Mouse (Mus musculus) neutrophil, adult 83 days (primary cell): ENCODE data around the gene Hsd17b10. TPM values are rescaled to one million over a fixed set of nuclear protein-coding genes. Genes with fewer than 3 reads are reported as not detected.

Source experiments
- total RNA-seq, 2 experiments: library from RNA; stranded (reverse); gene quantifications; one replicate each; pipeline ENCODE4 v1.2.4; 2023

Hsd17b10 gene
- 10 to 100 TPM; 36.3 to 51.5 TPM for total RNA-seq

GRCm38 (mm10) chrX:152001737-152002710 lies at the start of gene Hsd17b10:
Hsd17b10 (plus strand) TSS chrX:152001845.

DNA sequence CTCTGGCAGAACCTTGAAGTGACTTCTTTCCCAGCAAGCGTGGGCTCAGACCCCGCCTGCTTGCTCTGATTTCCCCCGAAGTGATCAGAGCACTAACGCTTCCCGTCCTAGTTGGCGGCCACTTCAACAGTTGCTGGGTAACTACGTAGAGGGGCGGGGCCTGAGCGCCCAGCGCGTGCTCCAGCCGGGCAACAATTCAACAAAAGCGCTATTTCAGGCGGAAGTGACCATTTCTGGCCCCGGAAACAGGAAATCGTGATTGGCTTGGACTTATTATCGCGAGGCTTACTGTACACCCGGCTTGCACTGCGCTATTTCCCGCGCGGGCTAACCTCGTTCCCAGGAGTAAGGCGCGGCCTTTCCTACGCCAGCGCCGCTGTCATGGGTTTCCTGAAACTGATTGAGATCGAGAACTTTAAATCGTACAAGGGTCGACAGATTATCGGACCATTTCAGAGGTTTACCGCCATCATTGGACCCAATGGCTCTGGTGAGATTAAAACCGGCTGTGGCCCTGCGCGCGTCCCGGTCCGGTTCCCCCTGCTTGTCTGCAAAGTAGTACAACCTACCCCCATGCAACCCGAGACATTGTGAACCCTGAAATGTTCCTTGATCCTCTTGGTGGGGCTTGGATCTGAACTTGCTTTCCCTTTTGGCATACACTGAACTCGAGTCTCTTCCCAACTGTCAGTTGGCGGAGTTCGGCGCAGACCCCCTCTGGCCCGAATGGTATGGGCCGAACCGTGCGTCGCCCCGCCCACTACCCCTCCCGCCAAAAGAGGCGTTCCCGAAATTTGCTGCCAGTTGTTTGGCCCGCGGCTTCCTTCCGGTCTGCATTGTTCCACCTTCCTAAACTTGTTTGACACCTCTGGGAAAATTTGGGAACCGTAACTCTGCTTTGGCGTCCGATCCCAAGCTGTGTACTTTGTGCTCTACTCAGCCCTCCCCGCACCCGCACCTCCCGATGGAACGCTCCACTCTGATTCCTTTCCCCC lies 14.8 kb downstream of the Hsd17b10 start, which contains the start of the genes Ribc1 and Smc1a:
TSS of gene Ribc1 (minus strand) at position 145 of the 995 bp plus-strand sequence.
TSS of gene Smc1a (plus strand) at position 278 of the 995 bp plus-strand sequence.

Other genes with a start within 250 kb of the Hsd17b10 start
- 10 to 100 TPM; 86.5 to 99.6 TPM for gene Huwe1, start 201.0 kb upstream of the Hsd17b10 start, total RNA-seq
- gene Ribc1, start 14.4 kb downstream of the Hsd17b10 start, total RNA-seq, result 1 to 10 TPM in 1 of 2 experiments, under 1 TPM in 1; 0.71 to 1.4 TPM
- 10 to 100 TPM; 79.9 to 88.5 TPM for gene Smc1a, start 14.6 kb downstream of the Hsd17b10 start, total RNA-seq
- 10 to 100 TPM in 1 of 2 experiments, 1 to 10 TPM in 1; 8.0 to 10.5 TPM for gene Iqsec2, start 142.4 kb downstream of the Hsd17b10 start, total RNA-seq
- 10 to 100 TPM; 58.0 to 81.9 TPM for gene Kdm5c, start 231.2 kb downstream of the Hsd17b10 start, total RNA-seq